Mouse (Mus musculus) megakaryocyte, embryonic 14.5 days (primary cell): Measurements from ENCODE around the gene Mphosph9. TPM values are rescaled to one million over a fixed set of nuclear protein-coding genes. Genes with fewer than 3 reads are reported as not detected.

Experiments
- H3K27me3 ChIP-seq: replicated peaks from 2 replicates; pipeline ENCODE3; 2012; ENCODE audit warnings: inconsistent platforms
- H3K36me3 ChIP-seq: replicated peaks from 2 replicates; pipeline ENCODE3; 2012; ENCODE audit warnings: low read length, inconsistent platforms, mixed read lengths
- H3K4me1 ChIP-seq: 2 replicates; pipeline ENCODE4 v1.6.1; 2012; ENCODE audit warnings: inconsistent platforms
- H3K4me3 ChIP-seq: replicated peaks from 2 replicates; pipeline ENCODE3; 2012; ENCODE audit warnings: moderate library complexity, mild to moderate bottlenecking, inconsistent platforms
- H3K9me3 ChIP-seq: 2 replicates; pipeline ENCODE4 v1.6.1; 2012; ENCODE audit warnings: inconsistent platforms
- FLI1 ChIP-seq: IDR thresholded peaks from 2 replicates; pipeline ENCODE4 v1.6.1; 2012; ENCODE audit warnings: low read length, inconsistent platforms, mixed read lengths
- GATA1 ChIP-seq: IDR thresholded peaks from 3 replicates; pipeline ENCODE4 v1.6.1; 2012; ENCODE audit warnings: mixed read lengths, low read length, inconsistent platforms, borderline replicate concordance
- polyA plus RNA-seq: library from polyadenylated mRNA; stranded (reverse); fragments of >175 nt; gene quantifications from 2 replicates; pipeline ENCODE4 v1.2.3, GENCODE M21; 2012; ENCODE audit warnings: low replicate concordance; ENCODE audit not compliant: insufficient read depth

Gene Mphosph9
- polyA plus RNA-seq, 1 experiment = 1.8 TPM

DNA sequence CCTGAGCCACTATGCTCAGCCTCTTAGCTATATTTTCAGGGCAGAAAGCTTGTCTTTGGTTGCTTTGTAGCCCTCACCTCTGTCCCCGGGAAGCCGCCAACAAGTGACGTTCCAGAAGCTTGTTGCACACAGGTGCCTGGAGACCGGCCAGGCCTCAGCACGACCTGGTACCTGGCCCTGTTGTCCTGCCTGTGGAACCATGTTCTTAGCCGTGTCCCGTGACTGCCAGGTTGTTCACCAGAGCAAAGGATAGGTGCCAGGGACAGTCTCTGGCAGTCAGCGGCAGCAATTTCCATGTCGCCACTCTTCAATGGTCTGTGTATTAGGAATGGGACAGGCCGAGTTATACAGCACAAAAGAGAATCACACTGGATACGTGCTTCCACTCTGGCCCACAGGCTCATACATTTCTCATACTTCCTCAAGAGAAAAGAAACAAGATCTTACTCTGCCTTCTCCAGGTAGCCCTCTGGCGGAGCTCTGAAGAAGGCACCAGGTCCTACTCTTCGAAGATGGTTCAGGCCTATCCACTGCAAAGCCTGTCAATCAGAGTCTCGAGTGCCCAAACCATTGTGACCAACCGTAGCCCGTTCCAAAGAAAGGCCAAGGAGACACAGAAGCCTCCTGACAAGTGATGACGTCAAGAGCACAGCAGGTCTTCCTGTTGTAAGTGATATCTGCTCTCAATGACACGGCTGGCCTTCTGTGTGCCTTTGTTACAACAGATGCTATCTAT lies 117.3 kb downstream of the Mphosph9 start:
- TF ChIP-seq FLI1 = no peak
- TF ChIP-seq GATA1 = no peak
- Histone ChIP-seq H3K36me3 (peaks cover 91% of the 10 kb centered on the region), H3K4me3 (no peak overlapping the region), H3K4me1 (peaks cover 80% of the 10 kb centered on the region), H3K9me3 (no peaks in the 10 kb centered on the region), H3K27me3 (no peaks in the 10 kb centered on the region)

DNA sequence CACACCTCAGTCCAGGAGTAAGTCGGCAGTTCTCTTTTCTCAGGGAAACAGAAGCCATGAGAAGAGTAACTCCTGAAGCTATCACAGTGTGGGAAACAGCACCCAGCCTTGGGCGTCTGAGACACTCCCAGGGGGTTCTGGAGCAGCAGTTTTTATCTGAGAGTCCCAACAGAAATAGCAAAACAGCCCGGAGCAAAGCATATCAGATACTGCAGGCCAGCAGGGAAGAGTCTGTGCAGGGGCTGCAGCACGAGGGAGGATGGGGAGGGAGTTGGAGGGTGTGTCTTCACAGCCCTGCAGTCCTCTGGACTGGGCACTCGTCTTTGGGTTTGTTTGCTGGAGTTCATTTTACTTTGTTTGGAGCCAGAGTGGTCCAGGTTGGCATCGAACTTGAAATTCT lies 117.9 kb downstream of the Mphosph9 start:
- H3K36me3 ChIP-seq = peaks cover 91% of the 10 kb centered on the region
- no peaks in the 10 kb centered on the region for H3K27me3 ChIP-seq
- no peak overlapping the region for H3K4me3 ChIP-seq
- no peaks in the 10 kb centered on the region for H3K9me3 ChIP-seq
- H3K4me1 ChIP-seq = peaks cover 80% of the 10 kb centered on the region
- TF ChIP-seq GATA1 = no peak
- TF ChIP-seq FLI1 = no peak

DNA sequence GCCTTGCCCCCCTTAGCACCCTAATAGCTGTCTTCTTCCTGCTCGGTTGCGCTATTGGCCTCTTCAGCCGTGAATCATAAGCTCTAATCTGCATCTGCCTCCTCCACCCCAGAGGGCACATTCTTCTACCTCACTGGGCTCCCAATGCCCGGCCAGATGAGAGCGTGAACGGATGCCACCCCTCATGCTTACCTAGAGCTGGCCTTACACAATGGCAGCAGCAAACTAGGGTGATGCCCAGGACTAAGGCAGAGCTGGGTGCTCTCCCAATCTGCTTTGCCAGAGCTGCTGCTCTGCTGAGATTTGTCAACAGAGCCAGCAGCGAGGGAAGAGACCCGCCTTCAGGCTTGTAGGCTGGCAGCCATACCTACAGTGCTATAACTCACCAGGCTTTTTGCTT lies 119.7 kb downstream of the Mphosph9 start:
- H3K4me3 ChIP-seq = no peak overlapping the region
- no peaks in the 10 kb centered on the region for H3K27me3 ChIP-seq
- peaks cover 77% of the 10 kb centered on the region for H3K4me1 ChIP-seq
- H3K9me3 ChIP-seq = no peaks in the 10 kb centered on the region
- H3K36me3 ChIP-seq = peaks cover 87% of the 10 kb centered on the region
- TF ChIP-seq FLI1 (no peak), GATA1 (no peak)

DNA sequence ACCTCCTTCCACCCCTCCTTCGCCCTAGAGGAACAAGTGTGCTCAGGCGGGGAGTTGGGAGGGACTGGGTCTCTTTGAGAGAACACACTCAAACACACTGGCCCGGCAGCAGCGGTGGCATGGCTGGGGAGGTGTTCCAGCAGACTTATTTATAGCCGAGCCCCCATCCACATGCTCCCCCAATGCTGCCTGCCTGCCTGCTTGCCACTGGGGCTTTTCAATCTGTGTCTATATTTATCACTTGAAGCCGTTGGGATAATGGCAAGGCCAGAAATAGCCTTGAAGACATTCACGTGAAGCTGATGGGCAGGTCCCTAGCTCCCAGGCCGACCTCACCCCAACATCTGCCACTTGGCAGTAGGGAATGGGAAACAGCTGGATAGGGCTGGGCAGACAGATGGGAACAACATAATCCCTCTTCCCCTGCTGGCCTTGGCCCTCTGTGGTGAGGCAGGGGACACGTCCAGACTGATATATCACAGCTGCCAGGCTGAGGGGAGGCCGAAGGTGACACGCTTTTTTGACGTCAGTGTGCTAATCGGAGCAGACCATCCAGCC lies 121.2 kb downstream of the Mphosph9 start:
- Histone ChIP-seq H3K4me1 (peaks cover 78% of the 10 kb centered on the region), H3K4me3 (peak overlapping the region; percentile 33), H3K9me3 (no peaks in the 10 kb centered on the region), H3K36me3 (peaks cover 88% of the 10 kb centered on the region), H3K27me3 (peaks cover 2% of the 10 kb centered on the region)
- no peak for TF ChIP-seq GATA1
- TF ChIP-seq FLI1 = no peak

DNA sequence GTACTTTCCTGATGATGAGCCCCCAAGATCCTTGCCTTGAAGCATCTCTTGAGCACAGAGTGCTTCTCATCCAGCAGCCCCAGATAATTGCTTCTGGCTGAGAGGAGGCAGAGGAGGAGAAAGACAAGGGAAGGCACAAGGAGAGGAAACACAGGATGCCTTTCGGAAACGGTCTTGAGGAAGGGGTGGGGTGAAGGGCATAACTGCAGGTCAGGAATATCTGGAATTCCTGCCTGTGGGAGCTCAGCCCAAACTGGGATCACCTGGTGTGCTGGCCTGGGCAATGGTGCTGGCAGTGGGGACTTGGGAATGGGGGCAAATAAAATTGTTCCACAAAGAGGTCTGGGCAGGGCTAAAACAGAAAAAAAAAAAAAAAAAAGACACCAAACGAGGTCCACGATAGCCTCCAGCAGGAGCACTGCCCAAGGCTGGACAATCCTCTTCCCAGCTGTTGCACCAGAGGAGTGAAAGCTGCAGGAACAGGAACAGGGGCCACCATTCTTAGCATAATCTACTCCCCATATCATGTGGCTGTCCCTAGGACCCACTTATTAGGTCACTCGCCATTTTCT lies 121.9 kb downstream of the Mphosph9 start:
- H3K27me3 ChIP-seq = peaks cover 2% of the 10 kb centered on the region
- H3K4me1 ChIP-seq = peaks cover 74% of the 10 kb centered on the region
- no peaks in the 10 kb centered on the region for H3K9me3 ChIP-seq
- peaks cover 84% of the 10 kb centered on the region for H3K36me3 ChIP-seq
- TF ChIP-seq FLI1 (no peak), GATA1 (no peak)
- no peak overlapping the region for H3K4me3 ChIP-seq

DNA sequence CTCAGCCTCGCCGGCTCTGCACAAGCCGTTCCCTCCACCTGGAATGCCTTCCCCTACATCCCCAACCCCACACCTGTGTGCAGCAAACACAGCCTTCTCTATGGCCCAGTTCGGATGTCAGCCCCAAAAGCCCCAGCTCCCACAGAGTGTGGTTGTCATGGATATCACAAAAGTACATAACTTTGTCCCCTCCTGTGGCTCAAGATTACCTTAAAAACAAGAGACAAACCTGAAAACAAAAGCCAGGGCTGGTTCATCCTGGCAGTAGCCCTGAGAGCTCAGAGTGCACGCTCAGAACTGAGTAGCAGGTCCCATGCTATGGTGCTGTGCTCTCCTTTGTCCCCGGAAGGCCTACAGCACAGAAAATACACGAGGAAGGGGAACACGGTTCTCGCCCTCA lies 122.6 kb downstream of the Mphosph9 start:
- TF ChIP-seq FLI1 (no peak), GATA1 (no peak)
- no peaks in the 10 kb centered on the region for H3K9me3 ChIP-seq
- H3K36me3 ChIP-seq = peaks cover 83% of the 10 kb centered on the region
- H3K4me1 ChIP-seq = peaks cover 73% of the 10 kb centered on the region
- H3K27me3 ChIP-seq = peaks cover 2% of the 10 kb centered on the region
- no peak overlapping the region for H3K4me3 ChIP-seq

DNA sequence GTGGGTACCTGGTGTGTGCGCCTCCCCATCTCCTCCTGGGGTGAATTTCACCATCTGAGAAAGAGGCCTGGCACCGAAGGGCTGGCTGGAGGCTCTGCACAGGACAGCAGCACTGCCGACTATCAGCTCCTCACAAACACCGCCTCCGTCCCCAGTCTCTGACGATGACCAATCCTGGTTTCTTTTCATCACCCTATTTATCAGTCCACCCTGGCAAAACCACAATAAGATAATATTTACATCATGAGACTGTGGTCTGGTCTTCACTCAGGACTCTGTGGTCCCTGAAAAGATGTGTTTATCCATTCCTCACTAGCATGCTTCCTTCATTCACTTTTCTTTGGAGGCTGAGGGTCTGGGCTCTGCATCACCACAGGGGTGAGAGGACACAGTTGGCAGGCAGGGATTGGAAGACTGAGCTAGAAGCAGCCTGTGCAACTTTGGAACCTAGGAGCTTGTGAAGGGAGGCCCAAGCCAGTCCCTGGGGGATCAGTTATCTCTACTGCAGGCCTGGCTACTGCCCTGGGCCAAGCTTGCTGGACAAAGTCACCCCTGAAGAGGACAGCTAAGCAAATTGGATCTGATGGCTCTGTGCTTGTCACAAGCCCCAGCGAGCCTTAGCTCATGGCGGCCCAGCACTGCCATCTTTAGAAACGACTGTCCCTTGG lies 123.5 kb downstream of the Mphosph9 start:
- peaks cover 84% of the 10 kb centered on the region for H3K36me3 ChIP-seq
- no peak overlapping the region for H3K4me3 ChIP-seq
- H3K4me1 ChIP-seq = peaks cover 72% of the 10 kb centered on the region
- H3K9me3 ChIP-seq = no peaks in the 10 kb centered on the region
- TF ChIP-seq FLI1 (no peak), GATA1 (no peak)
- peaks cover 2% of the 10 kb centered on the region for H3K27me3 ChIP-seq

DNA sequence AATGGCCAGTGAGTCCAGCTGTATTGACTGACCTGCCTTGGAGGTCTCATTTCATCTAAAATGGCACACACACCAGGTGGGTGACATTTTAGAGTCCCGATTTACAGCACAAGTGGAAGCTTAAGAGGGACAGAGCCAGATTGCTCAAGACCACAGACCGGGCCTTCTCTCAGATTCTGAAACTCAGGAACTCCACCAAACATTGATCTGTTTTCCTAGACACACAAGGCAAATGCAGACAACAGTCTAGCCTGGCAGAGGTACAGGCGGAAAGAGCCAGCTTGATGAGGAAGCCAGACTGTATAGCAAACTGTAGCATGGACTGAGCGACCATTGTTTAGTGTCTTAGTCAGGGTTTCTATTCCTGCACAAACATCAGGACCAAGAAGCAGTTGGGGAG lies 124.5 kb downstream of the Mphosph9 start:
- Histone ChIP-seq H3K9me3 (no peaks in the 10 kb centered on the region), H3K36me3 (peaks cover 87% of the 10 kb centered on the region), H3K4me1 (peaks cover 75% of the 10 kb centered on the region), H3K4me3 (no peak overlapping the region), H3K27me3 (peaks cover 2% of the 10 kb centered on the region)
- no peak for TF ChIP-seq GATA1
- no peak for TF ChIP-seq FLI1

DNA sequence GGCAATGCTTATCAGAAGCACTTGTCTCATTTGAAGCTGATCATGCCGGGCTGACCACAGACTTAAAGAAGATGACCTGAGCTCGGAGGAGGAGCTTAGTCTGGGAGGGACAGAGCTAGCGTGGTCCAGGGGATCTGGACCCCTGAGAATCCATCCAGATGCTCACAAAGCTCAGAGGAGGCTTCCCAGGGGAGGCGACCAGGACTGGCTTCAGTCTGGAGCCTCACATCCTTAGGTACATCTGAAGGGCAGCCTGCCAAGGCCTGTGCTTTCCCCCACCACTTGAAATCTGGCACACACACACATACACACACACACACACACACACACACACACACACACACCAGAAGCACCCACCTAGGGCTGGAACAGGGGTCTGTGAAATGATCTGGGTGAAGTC lies 125.7 kb downstream of the Mphosph9 start:
- Histone ChIP-seq H3K4me3 (no peak overlapping the region), H3K4me1 (peaks cover 67% of the 10 kb centered on the region), H3K9me3 (no peaks in the 10 kb centered on the region), H3K27me3 (peaks cover 2% of the 10 kb centered on the region), H3K36me3 (peaks cover 80% of the 10 kb centered on the region)
- TF ChIP-seq FLI1 (no peak), GATA1 (no peak)

DNA sequence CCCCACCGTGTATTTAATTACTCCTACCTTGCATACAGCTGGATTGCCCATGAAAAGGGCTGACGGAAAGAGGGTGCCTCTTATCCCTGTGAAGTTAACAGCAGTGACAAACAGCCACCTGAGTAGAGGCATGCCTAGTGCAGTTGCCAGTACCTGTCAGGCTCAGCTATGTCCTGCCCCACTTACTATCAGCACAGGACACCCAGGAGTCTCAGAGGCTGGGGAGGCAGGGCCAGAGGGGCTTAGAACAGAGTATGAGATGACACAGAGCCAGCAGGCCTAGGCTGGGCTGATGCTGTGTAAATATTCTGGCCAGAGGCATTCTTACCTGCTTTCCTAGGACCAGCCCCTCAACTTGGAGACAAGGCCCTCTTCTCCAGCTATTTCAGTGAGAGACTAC lies 126.2 kb downstream of the Mphosph9 start:
- Histone ChIP-seq H3K27me3 (peaks cover 2% of the 10 kb centered on the region), H3K9me3 (no peaks in the 10 kb centered on the region), H3K36me3 (peaks cover 80% of the 10 kb centered on the region), H3K4me3 (no peak overlapping the region), H3K4me1 (peaks cover 66% of the 10 kb centered on the region)
- TF ChIP-seq FLI1 (no peak), GATA1 (no peak)

Other genes starting within 250 kb of the Mphosph9 start
- 23.8 and 51.5 TPM in 2 replicates for gene Abcb9, start 232.2 kb downstream of the Mphosph9 start, polyA plus RNA-seq
- gene Ogfod2, start 215.7 kb downstream of the Mphosph9 start, polyA plus RNA-seq = 77.8 and 102 TPM in 2 replicates
- 141 and 205 TPM in 2 replicates for gene Arl6ip4, start 211.9 kb downstream of the Mphosph9 start, polyA plus RNA-seq
- 30.1 and 45.3 TPM in 2 replicates for gene Pitpnm2, start 78.2 kb downstream of the Mphosph9 start, polyA plus RNA-seq
- 1.7 and 5.7 TPM in 2 replicates for gene 2810006K23Rik, start 117 bp upstream of the Mphosph9 start, polyA plus RNA-seq
- 125 and 160 TPM in 2 replicates for gene Cdk2ap1, start 35.1 kb upstream of the Mphosph9 start, polyA plus RNA-seq
- gene Sbno1, start 98.0 kb upstream of the Mphosph9 start, polyA plus RNA-seq = 4.3 and 5.8 TPM in 2 replicates
- gene Kmt5a, start 112.0 kb upstream of the Mphosph9 start, polyA plus RNA-seq = 134 and 294 TPM in 2 replicates
- gene Rilpl2, start 150.4 kb upstream of the Mphosph9 start, polyA plus RNA-seq = 26.5 and 65.3 TPM in 2 replicates
- gene Snrnp35, start 155.2 kb upstream of the Mphosph9 start, polyA plus RNA-seq = 8.7 and 27.1 TPM in 2 replicates
- 0.75 and 11.4 TPM in 2 replicates for gene Rilpl1, start 203.4 kb upstream of the Mphosph9 start, polyA plus RNA-seq
- 72.2 and 125 TPM in 2 replicates for gene Tmed2, start 212.7 kb upstream of the Mphosph9 start, polyA plus RNA-seq
- 4.6 and 7.1 TPM in 2 replicates for gene Ddx55, start 224.9 kb upstream of the Mphosph9 start, polyA plus RNA-seq